Mouse (Mus musculus) neural tube, embryonic 10.5 days (tissue): ENCODE data around the gene Pym1.
"Not testable (repeated sequence)": the region's sequence is repeated elsewhere in the genome, so short reads cannot be mapped to it uniquely, and the experiment has no call there.

Experiments
- DNase-seq: peaks from one replicate; pipeline ENCODE4 v3.0.0-alpha.2; 2017; ENCODE audit warnings: low spot score; ENCODE audit errors: extremely low spot score

The Pym1 gene

GRCm38 (mm10) chr10:128747646-128748251 lies at the start of gene Pym1:
TSS of gene Pym1 (plus strand) at chr10:128747889.
- peak; percentile 81 for DNase-seq

GRCm38 (mm10) chr10:128699006-128699405 lies 48.7 kb upstream of the Pym1 start:
- DNase-seq, result no peak

- no peak for DNase-seq
Observed at GRCm38 (mm10) chr10:128699611-128700010, 48.1 kb upstream of the Pym1 start.

GRCm38 (mm10) chr10:128700712-128701111 lies 47.0 kb upstream of the Pym1 start:
- DNase-seq, result no peak

GRCm38 (mm10) chr10:128702328-128703007 lies 45.2 kb upstream of the Pym1 start:
- DNase-seq, result no peak

- no peak for DNase-seq
Observed at GRCm38 (mm10) chr10:128703895-128704294, 43.8 kb upstream of the Pym1 start, which contains the start of gene Pmel. TSS of gene Pmel (plus strand) at chr10:128704195.

GRCm38 (mm10) chr10:128704491-128705316 lies 43.0 kb upstream of the Pym1 start, which contains the start of gene Cdk2:
TSS of gene Cdk2 (minus strand) at chr10:128705031.
- peak; percentile 94 for DNase-seq

- DNase-seq, result no peak
Observed at GRCm38 (mm10) chr10:128705317-128705693, 42.4 kb upstream of the Pym1 start.

GRCm38 (mm10) chr10:128711318-128711717 lies 36.4 kb upstream of the Pym1 start:
- DNase-seq, result not testable (repeated sequence)

- DNase-seq, result no peak
Observed at GRCm38 (mm10) chr10:128715559-128716537, 31.8 kb upstream of the Pym1 start.

GRCm38 (mm10) chr10:128725466-128725865 lies 22.2 kb upstream of the Pym1 start:
- not testable (repeated sequence) for DNase-seq

GRCm38 (mm10) chr10:128728059-128728458 lies 19.6 kb upstream of the Pym1 start:
- DNase-seq, result no peak

- peak; percentile 60 for DNase-seq
Observed at GRCm38 (mm10) chr10:128731002-128731433, 16.7 kb upstream of the Pym1 start.

GRCm38 (mm10) chr10:128731992-128732391 lies 15.7 kb upstream of the Pym1 start:
- DNase-seq, result no peak

GRCm38 (mm10) chr10:128737435-128737834 lies 10.3 kb upstream of the Pym1 start:
- no peak for DNase-seq

GRCm38 (mm10) chr10:128740296-128740695 lies 7.4 kb upstream of the Pym1 start:
- no peak for DNase-seq

- no peak for DNase-seq
Observed at GRCm38 (mm10) chr10:128742616-128743015, 5.1 kb upstream of the Pym1 start.

GRCm38 (mm10) chr10:128743235-128743634 lies 4.5 kb upstream of the Pym1 start:
- DNase-seq, result no peak

- DNase-seq, result peak; percentile 70
Observed at GRCm38 (mm10) chr10:128743791-128744191, 3.9 kb upstream of the Pym1 start.

- DNase-seq, result no peak
Observed at GRCm38 (mm10) chr10:128744211-128744610, 3.5 kb upstream of the Pym1 start.
